Mouse (Mus musculus) lung, postnatal 36 days (tissue): ENCODE measurements around the gene Fgfr2.

ENCODE experiments used
- DNase-seq: peaks from one replicate; pipeline ENCODE4 v3.0.0; 2022; ENCODE audit warnings: mixed read lengths

Gene Fgfr2

GRCm38 (mm10) chr7:132234250-132234649 lies 888.9 kb downstream of the Fgfr2 start:
- DNase-seq, result no peak

GRCm38 (mm10) chr7:132233732-132234131 lies 889.4 kb downstream of the Fgfr2 start:
- DNase-seq, result no peak

- DNase-seq, result peak; percentile 26
These were observed 890.2 kb downstream of the Fgfr2 start for GRCm38 (mm10) chr7:132232937-132233336.

GRCm38 (mm10) chr7:132231476-132231875 lies 891.7 kb downstream of the Fgfr2 start:
- DNase-seq, result peak; percentile 42

GRCm38 (mm10) chr7:132230961-132231360 lies 892.2 kb downstream of the Fgfr2 start:
- DNase-seq, result no peak

- no peak for DNase-seq
These were observed 896.0 kb downstream of the Fgfr2 start for GRCm38 (mm10) chr7:132227075-132227640.

- DNase-seq, result peak; percentile 96
These were observed 896.6 kb downstream of the Fgfr2 start for GRCm38 (mm10) chr7:132226379-132227074.

GRCm38 (mm10) chr7:132223452-132224141 lies 899.6 kb downstream of the Fgfr2 start:
- no peak for DNase-seq

- DNase-seq, result no peak
These were observed 909.1 kb downstream of the Fgfr2 start for GRCm38 (mm10) chr7:132214031-132214430.

GRCm38 (mm10) chr7:132213460-132213859 lies 909.7 kb downstream of the Fgfr2 start:
- peak; percentile 74 for DNase-seq

GRCm38 (mm10) chr7:132211920-132212701 lies 911.0 kb downstream of the Fgfr2 start:
- no peak for DNase-seq

GRCm38 (mm10) chr7:132210616-132211015 lies 912.5 kb downstream of the Fgfr2 start:
- no peak for DNase-seq

GRCm38 (mm10) chr7:132208946-132209651 lies 914.1 kb downstream of the Fgfr2 start:
- no peak for DNase-seq

- no peak for DNase-seq
These were observed 919.0 kb downstream of the Fgfr2 start for GRCm38 (mm10) chr7:132204073-132204612.

GRCm38 (mm10) chr7:132199686-132200085 lies 923.5 kb downstream of the Fgfr2 start:
- DNase-seq, result no peak

- DNase-seq, result no peak
These were observed 924.3 kb downstream of the Fgfr2 start for GRCm38 (mm10) chr7:132198806-132199205.

- DNase-seq, result no peak
These were observed 925.2 kb downstream of the Fgfr2 start for GRCm38 (mm10) chr7:132197817-132198475.

GRCm38 (mm10) chr7:132196581-132196980 lies 926.6 kb downstream of the Fgfr2 start:
- no peak for DNase-seq

GRCm38 (mm10) chr7:132193606-132194005 lies 929.5 kb downstream of the Fgfr2 start:
- no peak for DNase-seq

GRCm38 (mm10) chr7:132187456-132187855 lies 935.7 kb downstream of the Fgfr2 start:
- no peak for DNase-seq

GRCm38 (mm10) chr7:132183892-132184404 lies 939.2 kb downstream of the Fgfr2 start:
- no peak for DNase-seq
